Mouse (Mus musculus) lung, postnatal 0 days (tissue): ENCODE data around the gene Lsm5.

Experiments
- CTCF ChIP-seq: IDR thresholded peaks from 2 replicates; pipeline ENCODE4 v1.5.1; 2016; ENCODE audit warnings: antibody characterized with exemption, mild to moderate bottlenecking
- EP300 ChIP-seq: IDR thresholded peaks from 2 replicates; pipeline ENCODE4 v1.6.1; 2016; ENCODE audit warnings: antibody characterized with exemption, mild to moderate bottlenecking, control low read depth

DNA sequence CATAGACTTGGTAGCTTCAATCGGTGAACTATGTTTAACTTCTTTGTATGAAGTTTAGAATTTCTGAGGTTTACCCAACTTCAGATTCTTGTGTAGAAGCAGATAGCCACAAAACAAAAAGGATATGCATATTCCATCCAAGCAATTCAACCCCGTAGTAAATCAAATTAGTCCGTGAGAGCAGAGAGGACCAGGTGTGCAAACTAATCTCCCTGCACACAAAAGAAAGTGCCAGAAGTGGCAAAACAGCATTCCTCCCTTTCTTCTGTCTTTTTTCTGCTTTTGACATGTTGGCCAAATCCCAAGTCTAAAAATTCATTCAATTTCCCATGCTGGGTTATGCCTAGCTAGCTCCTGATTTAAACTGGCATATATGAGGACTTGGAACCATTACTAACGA, 12.1 kb downstream of the Lsm5 start:
- no peak for TF ChIP-seq CTCF
- TF ChIP-seq EP300: no peak
